Mouse (Mus musculus): ENCODE data around the gene Stum.
A peak's percentile ranks its signal among the peaks of the same experiment; 100 is the strongest.

The Stum gene

GRCm38 (mm10) chr1:180386951-180387749 is 96.2 kb downstream of the Stum start:
- DNase-seq (ENCODE audit: low spot score in 2 of 2) = peak; percentile 97

DNA sequence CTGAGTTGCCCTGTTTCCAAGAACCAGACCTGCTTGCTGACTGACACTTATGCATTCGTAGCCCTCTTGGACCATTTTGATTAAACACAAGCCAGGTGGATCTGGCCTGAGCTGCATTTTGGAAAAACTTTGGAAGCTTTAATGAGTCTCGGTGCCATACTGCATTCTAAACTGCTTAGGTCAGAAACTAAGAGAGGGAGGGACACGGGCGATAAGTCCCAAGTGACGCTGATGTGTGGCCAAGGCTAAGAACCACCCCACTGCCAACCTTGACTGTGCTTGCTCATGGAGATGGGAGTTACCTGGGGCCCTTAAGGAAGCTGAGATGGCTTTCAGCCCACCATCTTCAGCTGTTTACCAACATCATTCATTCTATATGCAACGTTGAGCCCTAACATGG is 98.0 kb downstream of the Stum start:
- DNase-seq (ENCODE audit: low spot score in 2 of 2) = no peak

DNA sequence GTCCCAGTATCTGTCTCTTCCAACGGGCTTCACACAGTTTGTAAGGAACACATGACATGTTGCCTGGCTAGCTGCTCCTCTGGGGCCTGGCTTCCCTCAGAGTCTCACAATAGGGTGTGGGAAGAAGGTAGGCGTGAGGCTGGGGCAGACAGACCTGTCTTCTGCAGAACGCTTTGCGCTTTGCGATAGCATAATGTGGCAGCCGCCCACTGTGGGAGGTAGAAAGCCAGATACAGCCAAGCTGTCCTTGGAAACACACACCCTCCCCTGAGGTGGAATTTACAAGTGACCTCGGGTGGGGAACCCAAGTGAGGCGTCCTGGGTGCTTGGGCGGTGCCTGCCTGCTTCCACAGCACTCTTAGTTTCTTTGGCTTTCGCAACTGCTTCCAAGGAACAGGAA is 98.8 kb downstream of the Stum start:
- no peak for DNase-seq (ENCODE audit: low spot score in 2 of 2)

DNA sequence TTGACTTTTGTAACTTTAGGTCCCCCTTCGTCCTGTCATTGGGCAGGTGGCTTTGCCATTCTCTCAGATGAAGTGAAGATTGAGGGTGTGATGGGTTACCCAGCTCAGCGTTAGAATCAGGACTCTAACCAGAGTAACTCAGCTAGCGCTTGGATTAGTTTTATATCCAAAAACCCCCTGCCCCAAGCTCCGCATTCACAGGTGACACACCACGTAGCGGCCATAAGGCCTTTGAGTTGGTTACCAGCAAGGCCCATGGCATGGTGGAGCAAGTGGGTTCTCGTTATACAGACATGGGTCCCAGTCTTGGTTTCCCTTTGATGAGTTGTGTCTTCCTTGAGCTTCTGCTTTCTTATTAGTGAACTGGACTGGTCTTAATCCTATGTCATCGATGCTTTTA is 99.4 kb downstream of the Stum start:
- no peak for DNase-seq (ENCODE audit: low spot score in 2 of 2)

Measured in spleen, postnatal 36 days (tissue).